Mouse (Mus musculus): Measurements from ENCODE around the gene Tm6sf2.
"Not testable (repeated sequence)": the region's sequence is repeated elsewhere in the genome, so short reads cannot be mapped to it uniquely, and the experiment has no call there.

Tm6sf2 gene

DNA sequence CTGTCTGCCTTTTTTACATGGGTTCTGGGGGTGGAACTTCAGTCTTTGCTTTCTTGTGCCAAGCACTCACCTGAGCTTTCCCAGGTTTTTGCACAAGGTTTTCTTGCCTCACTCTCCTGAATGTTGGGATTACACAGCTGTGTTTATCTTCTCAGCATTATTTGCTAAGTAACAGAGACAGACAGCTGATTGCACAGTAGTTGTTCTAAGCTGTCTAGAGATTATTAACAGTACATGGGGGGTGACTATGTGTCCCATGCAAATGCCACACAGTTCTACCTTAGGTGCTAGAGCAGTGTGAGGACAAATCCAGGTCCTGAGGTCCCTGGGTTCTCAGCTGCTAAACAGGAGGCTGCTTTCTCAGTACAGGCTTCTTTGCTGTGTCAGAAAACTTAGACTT is 23.1 kb upstream of the Tm6sf2 start:
- Histone ChIP-seq H3K27me3 (ENCODE audit: insufficient read depth, low read length) (no peaks in the 10 kb centered on the region), H3K36me3 (ENCODE audit: insufficient read depth, low read length) (peaks cover 68% of the 10 kb centered on the region), H3K4me1 (replicated peaks; ENCODE audit: low read depth, low read length) (no peaks in the 10 kb centered on the region), H3K9me3 (ENCODE audit: low read length) (no peaks in the 10 kb centered on the region), H3K4me3 (replicated peaks; ENCODE audit: low read length) (no peak overlapping the region)
- TF ChIP-seq NANOG (IDR thresholded peaks at IDR 0.05; ENCODE audit: borderline replicate concordance, low read length) (no peak), CTCF (conservative IDR thresholded peaks at IDR 0.05; ENCODE audit: low read length) (no peak), POU5F1 (IDR thresholded peaks at IDR 0.05; ENCODE audit: borderline replicate concordance, low read length) (no peak)

DNA sequence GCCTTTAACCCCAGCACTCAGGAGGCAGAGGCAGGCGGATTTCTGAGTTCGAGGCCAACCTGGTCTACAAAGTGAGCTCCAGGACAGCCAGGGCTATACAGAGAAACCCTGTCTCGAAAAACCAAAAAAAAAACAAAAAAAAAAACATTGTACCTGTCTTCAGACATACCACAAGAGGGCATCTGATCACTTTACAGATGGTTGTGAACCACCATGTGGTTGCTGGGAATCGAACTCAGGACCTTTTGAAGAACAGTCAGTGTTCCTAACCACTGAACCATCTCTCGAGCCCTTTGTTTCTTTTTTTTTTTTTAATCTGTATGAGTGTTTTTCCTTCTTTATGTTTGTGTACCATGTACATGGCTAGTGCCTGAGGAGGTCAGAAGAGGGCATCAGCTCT is 22.3 kb upstream of the Tm6sf2 start:
- H3K4me1 ChIP-seq (replicated peaks; ENCODE audit: low read depth, low read length); H3K27me3 ChIP-seq (ENCODE audit: insufficient read depth, low read length): not testable (repeated sequence)

DNA sequence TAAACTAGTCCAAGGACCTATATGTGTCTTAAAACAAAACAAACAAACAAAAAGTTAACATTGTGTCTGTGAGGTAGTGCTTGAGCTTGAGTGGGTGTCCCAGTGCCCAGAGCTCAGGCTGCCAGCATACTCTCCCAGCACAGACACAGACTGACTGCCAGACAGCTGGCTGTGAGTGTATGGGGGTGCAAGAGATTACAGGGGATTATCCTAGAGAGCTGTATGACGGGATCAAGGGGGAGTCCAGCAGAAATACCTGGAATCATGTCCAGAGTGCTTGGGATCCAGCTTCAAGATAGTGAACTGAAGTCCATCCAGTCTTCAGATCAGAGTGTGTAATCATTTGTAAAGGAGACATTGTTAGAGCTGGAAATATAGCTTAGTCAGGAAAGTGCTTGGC is 15.0 kb upstream of the Tm6sf2 start:
- Histone ChIP-seq H3K36me3 (ENCODE audit: insufficient read depth, low read length) (peaks cover 92% of the 10 kb centered on the region), H3K9me3 (ENCODE audit: low read length) (no peaks in the 10 kb centered on the region), H3K4me1 (replicated peaks; ENCODE audit: low read depth, low read length) (no peaks in the 10 kb centered on the region), H3K4me3 (replicated peaks; ENCODE audit: low read length) (no peak overlapping the region), H3K27me3 (ENCODE audit: insufficient read depth, low read length) (no peaks in the 10 kb centered on the region)
- TF ChIP-seq CTCF (conservative IDR thresholded peaks at IDR 0.05; ENCODE audit: low read length) (no peak), NANOG (IDR thresholded peaks at IDR 0.05; ENCODE audit: borderline replicate concordance, low read length) (no peak), POU5F1 (IDR thresholded peaks at IDR 0.05; ENCODE audit: borderline replicate concordance, low read length) (no peak)

More for the DNA sequence above, 22.3 kb upstream of the Tm6sf2 start:
- H3K9me3 ChIP-seq (ENCODE audit: low read length); H3K4me3 ChIP-seq (replicated peaks; ENCODE audit: low read length): not testable (repeated sequence)
- peaks cover 76% of the 10 kb centered on the region for H3K36me3 ChIP-seq (ENCODE audit: insufficient read depth, low read length)

GRCm38 (mm10) chr8:70071836-70072440 is 786 bp upstream of the Tm6sf2 start:
- no peaks in the 10 kb centered on the region for H3K9me3 ChIP-seq (ENCODE audit: low read length)
- peak overlapping the region; percentile 75 for H3K4me3 ChIP-seq (replicated peaks; ENCODE audit: low read length)

GRCm38 (mm10) chr8:70073120-70073519 is 396 bp downstream of the Tm6sf2 start:
- peaks cover 40% of the 10 kb centered on the region for H3K27me3 ChIP-seq (ENCODE audit: insufficient read depth, low read length)
- H3K4me1 ChIP-seq (replicated peaks; ENCODE audit: low read depth, low read length): peaks cover 14% of the 10 kb centered on the region
- H3K9me3 ChIP-seq (ENCODE audit: low read length): no peaks in the 10 kb centered on the region
- H3K4me3 ChIP-seq (replicated peaks; ENCODE audit: low read length): peak overlapping the region; percentile 75
- peaks cover 42% of the 10 kb centered on the region for H3K36me3 ChIP-seq (ENCODE audit: insufficient read depth, low read length)
- TF ChIP-seq NANOG (IDR thresholded peaks at IDR 0.05; ENCODE audit: borderline replicate concordance, low read length): no peak
- TF ChIP-seq POU5F1 (IDR thresholded peaks at IDR 0.05; ENCODE audit: borderline replicate concordance, low read length): no peak
- no peak for TF ChIP-seq CTCF (conservative IDR thresholded peaks at IDR 0.05; ENCODE audit: low read length)

More at GRCm38 (mm10) chr8:70071836-70072440, 786 bp upstream of the Tm6sf2 start:
- Histone ChIP-seq H3K36me3 (ENCODE audit: insufficient read depth, low read length) (peaks cover 53% of the 10 kb centered on the region), H3K27me3 (ENCODE audit: insufficient read depth, low read length) (peaks cover 36% of the 10 kb centered on the region), H3K4me1 (replicated peaks; ENCODE audit: low read depth, low read length) (peaks cover 14% of the 10 kb centered on the region)
- no peak for TF ChIP-seq NANOG (IDR thresholded peaks at IDR 0.05; ENCODE audit: borderline replicate concordance, low read length)
- TF ChIP-seq POU5F1 (IDR thresholded peaks at IDR 0.05; ENCODE audit: borderline replicate concordance, low read length): no peak

- TF ChIP-seq POU5F1 (IDR thresholded peaks at IDR 0.05; ENCODE audit: borderline replicate concordance, low read length) (no peak), CTCF (conservative IDR thresholded peaks at IDR 0.05; ENCODE audit: low read length) (no peak), NANOG (IDR thresholded peaks at IDR 0.05; ENCODE audit: borderline replicate concordance, low read length) (no peak)
- Histone ChIP-seq H3K4me1 (replicated peaks; ENCODE audit: low read depth, low read length) (peaks cover 14% of the 10 kb centered on the region), H3K27me3 (ENCODE audit: insufficient read depth, low read length) (peaks cover 44% of the 10 kb centered on the region), H3K9me3 (ENCODE audit: low read length) (no peaks in the 10 kb centered on the region), H3K4me3 (replicated peaks; ENCODE audit: low read length) (no peak overlapping the region), H3K36me3 (ENCODE audit: insufficient read depth, low read length) (peaks cover 37% of the 10 kb centered on the region)
Observed at GRCm38 (mm10) chr8:70073682-70074081, 958 bp downstream of the Tm6sf2 start.

DNA sequence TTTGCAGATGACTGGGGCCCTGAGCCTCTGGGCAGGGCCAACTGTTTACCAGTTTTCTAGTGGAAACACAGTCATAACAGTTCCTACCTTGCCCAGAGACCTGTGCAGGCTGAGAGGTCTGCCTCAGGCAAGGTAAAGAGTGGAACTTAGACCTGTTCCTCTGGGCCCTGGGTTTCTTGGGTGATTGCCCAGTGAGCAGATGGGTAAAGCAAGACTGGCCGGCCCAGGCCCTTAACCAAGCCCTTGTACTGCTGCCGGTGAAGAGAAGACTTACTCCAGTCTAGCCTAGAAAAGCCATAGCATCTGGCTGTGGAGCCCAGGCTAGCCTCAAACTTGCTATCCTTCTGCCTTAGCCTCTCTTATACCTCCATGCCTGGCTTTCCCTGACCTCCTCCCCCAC is 9.3 kb downstream of the Tm6sf2 start:
- Histone ChIP-seq H3K9me3 (ENCODE audit: low read length) (no peaks in the 10 kb centered on the region), H3K4me1 (replicated peaks; ENCODE audit: low read depth, low read length) (peaks cover 40% of the 10 kb centered on the region), H3K36me3 (ENCODE audit: insufficient read depth, low read length) (no peaks in the 10 kb centered on the region), H3K4me3 (replicated peaks; ENCODE audit: low read length) (no peak overlapping the region), H3K27me3 (ENCODE audit: insufficient read depth, low read length) (peaks cover 86% of the 10 kb centered on the region)
- TF ChIP-seq POU5F1 (IDR thresholded peaks at IDR 0.05; ENCODE audit: borderline replicate concordance, low read length) (no peak), CTCF (conservative IDR thresholded peaks at IDR 0.05; ENCODE audit: low read length) (no peak), NANOG (IDR thresholded peaks at IDR 0.05; ENCODE audit: borderline replicate concordance, low read length) (no peak)

DNA sequence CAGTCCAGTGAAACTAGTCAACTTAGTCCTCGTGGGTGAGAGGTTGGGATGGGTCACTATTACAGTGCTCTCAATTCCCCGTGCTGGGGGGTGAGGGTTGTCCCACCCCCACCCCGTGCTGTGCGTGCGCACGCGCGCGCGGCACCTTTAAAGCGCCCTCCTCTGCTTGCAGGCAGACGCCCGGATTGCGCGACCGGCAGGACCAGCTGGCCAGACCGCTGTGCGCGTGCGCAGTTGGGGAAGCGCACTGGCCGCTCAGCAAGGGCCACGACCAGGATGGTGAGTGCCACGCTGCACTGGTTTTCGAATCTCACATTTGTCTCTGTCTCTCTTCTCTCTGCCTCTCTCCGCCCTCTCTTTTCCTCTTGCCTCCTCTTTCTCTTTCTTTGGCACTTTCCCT is 10.6 kb downstream of the Tm6sf2 start, which contains the start of gene Hapln4:
TSS of gene Hapln4 (plus strand) at position 173 of the 400 bp plus-strand sequence.
- Histone ChIP-seq H3K4me1 (replicated peaks; ENCODE audit: low read depth, low read length) (peaks cover 52% of the 10 kb centered on the region), H3K4me3 (replicated peaks; ENCODE audit: low read length) (peak within 1 kb of the TSS; percentile 75), H3K27me3 (ENCODE audit: insufficient read depth, low read length) (peaks cover 93% of the 10 kb centered on the region), H3K9me3 (ENCODE audit: low read length) (no peaks in the 10 kb centered on the region), H3K36me3 (ENCODE audit: insufficient read depth, low read length) (no peaks in the 10 kb centered on the region)
- no peak for TF ChIP-seq POU5F1 (IDR thresholded peaks at IDR 0.05; ENCODE audit: borderline replicate concordance, low read length)
- no peak for TF ChIP-seq CTCF (conservative IDR thresholded peaks at IDR 0.05; ENCODE audit: low read length)
- TF ChIP-seq NANOG (IDR thresholded peaks at IDR 0.05; ENCODE audit: borderline replicate concordance, low read length): no peak

Measured in E14TG2a.4 (cell line).